Mouse (Mus musculus) limb, embryonic 10.5 days (tissue): ENCODE data around the gene Lamp5. TPM values are rescaled to one million over a fixed set of nuclear protein-coding genes. Genes with fewer than 3 reads are reported as not detected.

Experiments used
- DNase-seq: peaks from one replicate; pipeline ENCODE4 v3.0.0-alpha.2; 2017; ENCODE audit warnings: low spot score
- H3K27ac ChIP-seq: fragments of 300-500 bp; sonication (generic); 2 replicates; pipeline ENCODE4 v1.5.1; 2016; ENCODE audit warnings: mild to moderate bottlenecking
- H3K27me3 ChIP-seq: fragments of 300-500 bp; sonication (generic); 2 replicates; pipeline ENCODE4 v1.6.1; 2016; ENCODE audit warnings: low read depth, mild to moderate bottlenecking; ENCODE audit not compliant: poor library complexity, severe bottlenecking
- H3K36me3 ChIP-seq: fragments of 300-500 bp; sonication (generic); 2 replicates; pipeline ENCODE4 v1.6.1; 2016; ENCODE audit warnings: mild to moderate bottlenecking, moderate library complexity
- H3K4me1 ChIP-seq: fragments of 300-500 bp; sonication (generic); 2 replicates; pipeline ENCODE4 v1.6.1; 2016
- H3K4me3 ChIP-seq: fragments of 300-500 bp; sonication (generic); 2 replicates; pipeline ENCODE4 v1.5.1; 2016; ENCODE audit warnings: mild to moderate bottlenecking, moderate library complexity
- H3K9me3 ChIP-seq: fragments of 300-500 bp; sonication (generic); replicated peaks from 2 replicates; pipeline ENCODE4 v1.6.1; 2016; ENCODE audit warnings: mild to moderate bottlenecking
- WGBS: fragments of 180-500 bp; shearing (Covaris S2); methylation state at CpG from one replicate; pipeline ENCODE4 v1.1.7; 2016; 5-methylcytosine and 5-hydroxymethylcytosine counted together
- polyA plus RNA-seq: library from polyadenylated mRNA; unstranded; fragments of >200 nt; fragmentation: Nextera tagmentation; extraction: Ambion mirVana; gene quantifications from 2 replicates; pipeline ENCODE4 v1.2.1, GENCODE M21; 2016

Lamp5 gene
- polyA plus RNA-seq = 0.23 TPM in 1 of 2 replicates, not detected in the other

GRCm38 (mm10) chr2:136051688-136052289, at the start of gene Lamp5:
Gene Lamp5 (plus strand): TSS chr2:136052239.
- DNase-seq = peak; percentile 36
- H3K4me1 ChIP-seq = peaks cover 16% of the 10 kb centered on the region
- H3K27me3 ChIP-seq = peaks cover 35% of the 10 kb centered on the region
- peak within 1 kb of the TSS; percentile 45 for H3K4me3 ChIP-seq
- no peaks in the 10 kb centered on the region for H3K36me3 ChIP-seq
- H3K9me3 ChIP-seq = no peaks in the 10 kb centered on the region
- H3K27ac ChIP-seq = no peak within 1 kb of the TSS
- WGBS = 1% methylated on average over 8 of the region's 8 CpGs

- Histone ChIP-seq H3K4me1 (no peaks in the 10 kb centered on the region; the same call in 1 of the 2 replicates), H3K36me3 (no peaks in the 10 kb centered on the region), H3K4me3 (no peak overlapping the region), H3K27ac (no peak overlapping the region), H3K27me3 (no peaks in the 10 kb centered on the region), H3K9me3 (no peaks in the 10 kb centered on the region)
- 81% methylated on average over 1 of the region's 1 CpGs for WGBS
- DNase-seq = no peak
Measured at GRCm38 (mm10) chr2:136003836-136004235, 48.2 kb upstream of the Lamp5 start.

- no peaks in the 10 kb centered on the region for H3K9me3 ChIP-seq
- DNase-seq = no peak
- H3K36me3 ChIP-seq = no peaks in the 10 kb centered on the region
- no peaks in the 10 kb centered on the region for H3K4me1 ChIP-seq
- WGBS = 88% methylated on average over 5 of the region's 5 CpGs
- no peak overlapping the region for H3K27ac ChIP-seq
- H3K4me3 ChIP-seq = no peak overlapping the region
- no peaks in the 10 kb centered on the region for H3K27me3 ChIP-seq
Measured at GRCm38 (mm10) chr2:136006280-136006679, 45.8 kb upstream of the Lamp5 start.

- WGBS = 92% methylated on average over 9 of the region's 9 CpGs
- H3K4me3 ChIP-seq = no peak overlapping the region
- H3K27me3 ChIP-seq = no peaks in the 10 kb centered on the region
- H3K36me3 ChIP-seq = no peaks in the 10 kb centered on the region
- no peaks in the 10 kb centered on the region for H3K9me3 ChIP-seq
- no peak for DNase-seq
- H3K27ac ChIP-seq = no peak overlapping the region
- no peaks in the 10 kb centered on the region for H3K4me1 ChIP-seq
Measured at GRCm38 (mm10) chr2:136012759-136013158, 39.3 kb upstream of the Lamp5 start.

GRCm38 (mm10) chr2:136048464-136048863, 3.6 kb upstream of the Lamp5 start:
- no peak for DNase-seq
- no peak overlapping the region for H3K27ac ChIP-seq
- no peak overlapping the region for H3K4me3 ChIP-seq
- no peaks in the 10 kb centered on the region for H3K9me3 ChIP-seq
- 94% methylated on average over 4 of the region's 4 CpGs for WGBS
- H3K36me3 ChIP-seq = no peaks in the 10 kb centered on the region
- peaks cover 33% of the 10 kb centered on the region for H3K27me3 ChIP-seq
- peaks cover 16% of the 10 kb centered on the region for H3K4me1 ChIP-seq

- WGBS = 16% methylated on average over 27 of the region's 27 CpGs
- H3K27ac ChIP-seq = no peak overlapping the region
Measured at GRCm38 (mm10) chr2:136050793-136051615, 1.0 kb upstream of the Lamp5 start.

GRCm38 (mm10) chr2:136057861-136058331, 5.9 kb downstream of the Lamp5 start:
- 6% methylated on average over 19 of the region's 19 CpGs for WGBS
- peaks cover 53% of the 10 kb centered on the region for H3K27me3 ChIP-seq
- DNase-seq = peak; percentile 45

More at GRCm38 (mm10) chr2:136050793-136051615, 1.0 kb upstream of the Lamp5 start:
- Histone ChIP-seq H3K36me3 (no peaks in the 10 kb centered on the region), H3K27me3 (peaks cover 33% of the 10 kb centered on the region), H3K9me3 (no peaks in the 10 kb centered on the region), H3K4me1 (peaks cover 16% of the 10 kb centered on the region), H3K4me3 (peak overlapping the region; percentile 45)
- peak; percentile 49 for DNase-seq

GRCm38 (mm10) chr2:136058398-136058797, 6.4 kb downstream of the Lamp5 start:
- Histone ChIP-seq H3K4me1 (peaks cover 24% of the 10 kb centered on the region), H3K9me3 (no peaks in the 10 kb centered on the region), H3K27me3 (peaks cover 50% of the 10 kb centered on the region), H3K27ac (no peak overlapping the region), H3K36me3 (no peaks in the 10 kb centered on the region), H3K4me3 (peak overlapping the region; percentile 53)
- 4% methylated on average over 7 of the region's 7 CpGs for WGBS
- DNase-seq = no peak

More at GRCm38 (mm10) chr2:136057861-136058331, 5.9 kb downstream of the Lamp5 start:
- Histone ChIP-seq H3K4me1 (peaks cover 24% of the 10 kb centered on the region), H3K27ac (no peak overlapping the region), H3K4me3 (peak overlapping the region; percentile 36), H3K9me3 (no peaks in the 10 kb centered on the region), H3K36me3 (no peaks in the 10 kb centered on the region)

- peaks cover 50% of the 10 kb centered on the region for H3K27me3 ChIP-seq
- WGBS = under 1% methylated on average over 37 of the region's 37 CpGs
- no peak overlapping the region; the same call in 1 of the 2 replicates for H3K27ac ChIP-seq
- H3K36me3 ChIP-seq = no peaks in the 10 kb centered on the region
- peak; percentile 53 for DNase-seq
- peak overlapping the region; percentile 53 for H3K4me3 ChIP-seq
- no peaks in the 10 kb centered on the region for H3K9me3 ChIP-seq
- H3K4me1 ChIP-seq = peaks cover 24% of the 10 kb centered on the region
Measured at GRCm38 (mm10) chr2:136059029-136059669, 7.1 kb downstream of the Lamp5 start.

- Histone ChIP-seq H3K36me3 (no peaks in the 10 kb centered on the region), H3K4me1 (peaks cover 7% of the 10 kb centered on the region), H3K27ac (no peak overlapping the region), H3K4me3 (no peak overlapping the region), H3K9me3 (no peaks in the 10 kb centered on the region), H3K27me3 (peaks cover 22% of the 10 kb centered on the region)
- WGBS = 77% methylated on average over 1 of the region's 1 CpGs
- no peak for DNase-seq
Measured at GRCm38 (mm10) chr2:136064356-136064755, 12.3 kb downstream of the Lamp5 start.

- no peak for DNase-seq
Measured at GRCm38 (mm10) chr2:136095978-136096377, 43.9 kb downstream of the Lamp5 start.

GRCm38 (mm10) chr2:136097143-136097542, 45.1 kb downstream of the Lamp5 start:
- DNase-seq = no peak
- Histone ChIP-seq H3K4me3 (no peak overlapping the region), H3K27me3 (no peaks in the 10 kb centered on the region), H3K4me1 (no peaks in the 10 kb centered on the region), H3K27ac (no peak overlapping the region), H3K9me3 (no peaks in the 10 kb centered on the region), H3K36me3 (no peaks in the 10 kb centered on the region)
- 90% methylated on average over 3 of the region's 3 CpGs for WGBS

More at GRCm38 (mm10) chr2:136095978-136096377, 43.9 kb downstream of the Lamp5 start:
- Histone ChIP-seq H3K27ac (no peak overlapping the region), H3K4me1 (no peaks in the 10 kb centered on the region), H3K36me3 (no peaks in the 10 kb centered on the region), H3K9me3 (no peaks in the 10 kb centered on the region), H3K27me3 (no peaks in the 10 kb centered on the region), H3K4me3 (no peak overlapping the region)
- 67% methylated on average over 2 of the region's 2 CpGs for WGBS

GRCm38 (mm10) chr2:136107597-136107996, 55.6 kb downstream of the Lamp5 start:
- Histone ChIP-seq H3K4me1 (peaks cover 24% of the 10 kb centered on the region), H3K36me3 (no peaks in the 10 kb centered on the region), H3K9me3 (no peaks in the 10 kb centered on the region), H3K27ac (no peak overlapping the region), H3K4me3 (no peak overlapping the region), H3K27me3 (no peaks in the 10 kb centered on the region)
- no peak for DNase-seq
